Mouse (Mus musculus): ENCODE measurements around the gene Pdcd7. TPM values are rescaled to one million over a fixed set of nuclear protein-coding genes. Genes with fewer than 3 reads are reported as not detected.
"Not testable (repeated sequence)": the region's sequence is repeated elsewhere in the genome, so short reads cannot be mapped to it uniquely, and the experiment has no call there.

Gene Pdcd7
- 10 to 100 TPM; 23.2 to 25.4 TPM for total RNA-seq (2021)
- long read RNA-seq, transcript Pdcd7-201 (5 exons, 2,419 nt) = major isoform, 18 of 19 reads
- long read RNA-seq, partial matches to known transcripts = 0 of 19 reads
- long read RNA-seq, other reads (novel, unspliced or antisense) = 1 of 19 reads

DNA sequence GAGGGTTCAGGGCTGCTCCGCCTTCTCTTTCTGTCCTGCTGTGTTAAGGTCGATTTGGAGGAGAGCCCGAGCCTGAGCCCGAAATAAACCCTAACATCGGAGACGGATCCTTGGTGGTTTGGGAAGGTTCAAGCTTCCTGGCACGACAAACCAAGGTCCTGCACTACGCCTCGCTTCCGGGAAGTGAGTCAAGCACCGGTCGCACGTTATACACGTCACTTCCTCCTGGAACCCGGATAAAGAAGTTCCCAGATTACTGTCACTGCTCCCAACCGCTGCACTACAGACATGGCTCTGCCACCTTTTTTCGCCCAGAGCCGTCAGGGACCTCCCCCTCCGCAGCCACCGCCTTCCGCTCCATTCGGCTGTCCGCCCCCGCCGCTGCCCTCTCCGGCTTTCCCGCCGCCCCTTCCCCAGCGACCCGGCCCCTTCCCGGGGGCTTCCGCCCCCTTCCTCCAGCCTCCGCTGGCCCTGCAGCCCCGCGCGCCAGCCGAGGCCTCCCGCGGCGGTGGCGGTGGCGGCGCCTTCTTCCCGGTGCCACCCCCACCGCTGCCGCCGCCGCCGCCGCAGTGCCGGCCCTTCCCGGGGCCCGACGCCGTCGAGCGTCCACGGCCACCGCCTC, at the start of gene Pdcd7:
Pdcd7 (plus strand) TSS at position 251 of the 622 bp plus-strand sequence.
- DNase-seq (ENCODE audit: low spot score in 2 of 2) = peak; percentile 94 to 96

DNA sequence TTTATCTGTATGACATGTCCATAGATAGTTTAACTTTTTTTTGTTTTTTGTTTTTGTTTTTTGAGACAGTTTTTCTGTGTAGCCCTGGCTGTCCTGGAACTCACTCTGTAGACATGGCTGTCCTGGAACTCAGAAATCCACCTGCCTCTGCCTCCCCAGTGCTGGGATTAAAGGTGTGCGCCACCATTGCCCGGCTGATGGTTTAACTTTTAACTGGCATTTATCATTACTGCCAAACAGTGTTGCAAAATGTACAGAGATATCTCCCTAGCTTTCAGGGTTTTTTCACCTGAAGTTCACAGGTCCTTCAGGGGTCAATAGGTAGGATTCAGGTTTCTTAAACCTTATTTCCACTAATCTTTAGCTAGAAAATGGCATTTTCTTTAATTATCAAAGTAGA, 48.8 kb upstream of the Pdcd7 start:
- DNase-seq (ENCODE audit: low spot score in 2 of 2) = no peak

DNA sequence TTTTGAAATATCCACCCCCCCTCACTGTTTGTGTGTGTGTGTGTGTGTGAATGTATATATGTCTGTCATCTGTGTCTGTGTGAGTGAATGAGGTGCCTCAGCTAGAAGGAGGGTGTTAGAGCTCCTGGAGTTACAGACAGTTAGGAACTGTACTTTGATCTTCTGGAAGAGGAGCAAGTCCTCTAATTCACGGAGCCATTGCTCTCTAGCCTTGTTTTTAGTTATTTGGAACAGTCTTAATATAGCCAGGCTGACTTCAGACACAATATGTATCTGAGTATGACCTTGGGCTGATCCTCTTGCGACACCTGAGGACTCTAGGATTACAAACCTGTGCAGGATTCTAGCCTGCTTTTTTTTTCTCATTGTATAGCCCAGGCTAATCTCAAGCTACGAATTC, 47.1 kb upstream of the Pdcd7 start:
- DNase-seq (ENCODE audit: low spot score in 2 of 2) = no peak

DNA sequence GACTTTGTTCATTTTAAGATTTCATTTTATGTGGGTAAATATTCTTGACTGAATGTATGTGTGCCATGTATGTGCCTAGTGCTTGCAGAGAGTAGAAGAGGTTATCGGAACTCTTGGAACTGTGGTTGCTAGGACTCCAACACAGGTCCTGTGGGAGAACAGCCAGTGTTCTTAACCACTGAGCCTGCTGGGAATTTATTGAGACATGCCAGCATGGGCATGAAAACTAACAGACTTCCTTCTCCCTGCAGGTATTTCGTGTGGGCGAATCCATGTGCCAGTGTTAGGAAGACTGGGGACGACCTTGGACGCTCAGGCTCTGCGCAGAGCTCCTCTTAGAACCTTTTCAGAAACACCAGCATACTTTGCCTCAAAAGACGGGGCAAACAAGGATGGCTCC, 46.3 kb upstream of the Pdcd7 start:
- DNase-seq (ENCODE audit: low spot score in 2 of 2) = no peak

DNA sequence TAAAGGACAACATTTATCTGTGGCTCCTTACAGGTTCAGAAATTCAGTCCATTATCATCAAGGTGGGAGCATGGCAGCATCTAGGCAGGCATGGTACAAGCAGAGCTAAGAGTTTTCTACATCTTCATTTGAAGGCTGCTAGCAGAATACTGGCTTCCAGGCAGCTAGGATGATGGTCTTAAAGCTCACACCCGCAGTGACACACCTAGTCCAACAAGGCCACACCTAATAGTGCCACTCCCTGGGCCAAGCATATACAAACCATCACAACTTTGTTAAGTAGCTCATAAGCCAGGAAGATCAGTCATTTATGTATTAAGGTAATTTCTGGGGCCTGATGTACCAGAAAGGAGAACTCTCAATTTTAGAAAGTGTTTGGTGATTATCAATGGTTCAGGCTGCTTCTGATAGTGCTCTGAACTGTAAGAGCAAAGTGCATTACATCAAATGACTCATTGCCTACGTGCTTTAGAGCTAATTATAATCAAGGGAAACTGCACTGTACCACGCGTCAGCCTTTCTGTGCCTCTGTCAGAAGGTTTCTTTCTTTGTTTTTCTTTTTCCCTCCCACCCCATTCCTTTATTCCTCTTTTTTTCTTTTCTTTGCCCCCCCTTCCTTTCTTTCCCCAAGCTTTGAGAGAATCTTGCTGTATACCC, 43.4 kb upstream of the Pdcd7 start:
- no peak for DNase-seq (ENCODE audit: low spot score in 2 of 2)

DNA sequence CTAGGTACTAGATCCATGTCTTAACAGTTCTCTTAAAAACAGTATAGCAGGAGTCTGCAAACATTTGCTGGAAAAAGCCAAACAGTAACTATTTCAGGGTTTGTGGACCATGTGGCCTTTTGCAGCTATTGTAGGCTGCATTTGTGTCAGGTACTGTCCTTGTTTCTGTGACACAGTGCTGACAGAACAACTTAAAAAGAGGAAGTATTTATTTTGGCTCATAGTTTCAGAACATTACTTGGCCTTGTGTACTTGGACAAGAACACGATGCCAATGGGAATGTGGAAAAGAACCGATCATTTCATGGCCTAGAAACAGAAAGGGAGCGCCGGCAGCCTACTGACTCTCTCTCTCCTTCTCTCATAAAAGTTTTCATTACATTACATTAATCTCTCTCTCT, 42.3 kb upstream of the Pdcd7 start:
- no peak for DNase-seq (ENCODE audit: low spot score in 2 of 2)

DNA sequence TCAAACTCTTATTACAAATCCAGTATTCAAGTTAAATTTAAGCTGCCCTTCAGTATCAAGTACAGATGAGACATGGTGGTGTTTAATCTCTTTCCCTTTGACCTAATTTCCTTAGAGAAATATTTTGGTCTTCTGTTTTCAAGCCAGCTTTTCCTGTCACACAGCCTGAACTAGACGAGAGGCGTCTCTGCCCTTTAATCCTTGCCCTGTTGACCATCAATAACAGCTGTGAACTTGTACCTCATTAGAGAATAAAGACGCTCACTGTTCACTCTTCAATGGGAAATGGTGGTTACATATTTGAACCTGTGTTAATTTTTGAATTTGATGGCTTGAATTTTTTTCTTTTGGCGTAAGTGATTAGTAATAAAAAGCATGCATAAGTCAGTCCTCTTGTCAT, 41.6 kb upstream of the Pdcd7 start:
- DNase-seq (ENCODE audit: low spot score in 2 of 2) = no peak

DNA sequence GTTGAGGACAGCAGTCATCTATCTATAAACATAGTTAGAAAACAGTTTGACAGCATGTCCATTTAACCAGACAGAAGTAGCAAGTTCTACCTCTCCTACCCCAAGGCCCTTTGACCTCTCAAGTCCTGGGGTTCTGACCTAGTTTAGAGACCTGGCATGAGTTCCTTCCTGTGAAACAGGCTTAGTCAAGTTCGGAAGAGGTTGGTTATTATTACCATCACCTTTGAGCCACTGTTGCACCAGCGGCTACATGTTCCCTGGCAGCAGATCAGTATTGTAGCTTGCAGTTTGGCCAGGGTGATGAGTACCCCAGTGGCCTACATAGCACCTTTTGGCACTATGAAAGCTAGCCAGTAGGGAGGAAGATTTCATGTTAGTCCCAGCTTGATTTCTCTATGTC, 39.2 kb upstream of the Pdcd7 start:
- DNase-seq (ENCODE audit: low spot score in 2 of 2) = no peak

DNA sequence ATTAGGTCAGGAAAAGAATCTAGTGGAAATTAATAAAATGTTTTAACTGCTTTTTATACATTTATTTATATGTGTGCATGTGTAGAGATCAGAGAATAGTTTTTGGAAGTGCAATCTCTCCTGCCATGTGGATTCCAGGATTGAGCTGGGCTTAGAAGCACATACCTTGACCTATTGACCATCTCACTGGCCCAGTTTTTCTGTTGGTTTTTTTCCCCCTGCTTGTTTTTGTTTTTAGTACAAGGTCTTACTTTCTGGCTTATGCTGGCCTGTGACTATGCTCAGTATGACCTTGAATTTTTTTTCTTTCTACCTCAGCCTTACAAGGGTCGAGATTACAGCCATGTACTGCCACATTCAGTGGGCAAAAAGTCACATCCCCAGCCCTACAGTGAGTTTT, 37.9 kb upstream of the Pdcd7 start:
- no peak for DNase-seq (ENCODE audit: low spot score in 2 of 2)

DNA sequence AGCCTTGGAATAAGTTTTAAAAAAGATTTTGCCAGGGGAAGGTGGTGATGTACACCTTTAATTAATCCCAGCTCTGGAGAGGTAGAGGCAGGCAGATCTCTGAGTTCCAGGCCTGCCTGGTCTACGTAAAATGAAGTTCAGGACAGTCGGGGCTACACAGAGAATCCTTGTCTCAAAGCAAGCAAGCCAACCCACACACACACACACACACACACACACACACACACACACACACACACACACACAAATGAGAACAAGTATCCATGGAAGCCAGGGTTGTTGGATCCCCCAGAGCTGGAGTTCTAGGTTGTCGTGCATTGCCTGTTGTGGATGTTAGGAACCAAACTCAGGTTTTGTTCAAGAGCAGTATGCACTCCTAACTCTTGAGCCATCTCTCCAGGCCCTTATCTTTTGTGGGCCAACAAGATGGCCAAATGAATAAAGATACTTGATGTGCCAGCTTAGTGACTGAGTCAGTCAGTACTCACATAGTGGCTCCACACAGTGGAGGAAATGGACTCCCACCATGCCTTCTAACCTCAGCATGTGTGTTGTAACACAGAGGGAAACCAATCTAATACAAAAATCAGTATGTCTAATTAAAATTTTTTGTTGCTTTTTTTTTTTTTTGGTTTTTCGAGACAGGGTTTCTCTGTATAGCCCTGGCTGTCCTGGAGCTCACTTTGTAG, 33.1 kb upstream of the Pdcd7 start:
- DNase-seq (ENCODE audit: low spot score in 2 of 2) = no peak

DNA sequence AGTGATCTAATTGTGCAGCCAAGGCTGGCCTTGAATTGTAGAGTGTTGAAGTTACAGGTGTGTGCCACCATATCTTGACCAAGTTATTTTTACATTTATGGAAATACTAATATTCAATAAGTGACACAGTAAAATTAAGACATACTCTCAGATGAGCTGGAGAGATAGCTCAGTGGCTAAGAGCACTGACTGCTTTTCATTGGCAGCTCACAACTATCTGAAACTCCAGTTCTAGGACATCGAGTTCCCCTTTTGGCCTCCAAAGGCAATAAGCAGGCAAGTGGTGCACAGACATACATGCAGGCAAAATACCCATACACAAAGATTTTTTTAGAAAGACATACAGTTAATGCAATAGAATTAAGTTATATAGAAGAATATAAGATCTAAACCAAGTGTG, 32.1 kb upstream of the Pdcd7 start:
- no peak for DNase-seq (ENCODE audit: low spot score in 2 of 2)

DNA sequence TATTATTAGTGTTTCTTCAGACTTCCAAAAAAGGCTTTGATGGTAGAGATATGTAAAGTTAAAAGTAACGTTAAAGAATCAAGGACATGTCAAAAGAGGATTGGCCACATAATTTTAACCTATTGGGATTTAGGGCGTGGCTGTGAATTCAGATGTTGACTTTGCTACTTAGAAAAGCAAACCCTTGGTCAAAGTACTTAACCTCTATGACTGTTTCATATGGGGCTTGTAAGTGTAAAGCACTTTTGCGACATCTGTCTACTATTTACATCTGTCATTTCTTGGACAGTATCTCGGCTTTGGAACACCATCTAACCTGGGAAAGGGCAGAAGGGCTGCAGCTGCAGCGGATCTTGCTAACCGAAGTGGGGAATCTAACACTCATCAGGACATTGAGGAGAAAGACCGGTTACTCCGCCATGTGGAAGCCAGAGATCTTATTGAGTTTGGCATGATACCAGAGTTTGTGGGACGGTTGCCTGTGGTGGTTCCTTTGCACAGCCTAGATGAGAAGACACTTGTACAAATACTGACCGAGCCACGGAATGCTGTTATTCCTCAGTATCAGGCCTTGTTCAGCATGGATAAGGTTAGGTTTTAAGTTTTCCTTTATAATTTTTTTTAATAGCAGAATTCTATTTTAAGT, 23.5 kb upstream of the Pdcd7 start:
- DNase-seq (ENCODE audit: low spot score in 2 of 2) = no peak

DNA sequence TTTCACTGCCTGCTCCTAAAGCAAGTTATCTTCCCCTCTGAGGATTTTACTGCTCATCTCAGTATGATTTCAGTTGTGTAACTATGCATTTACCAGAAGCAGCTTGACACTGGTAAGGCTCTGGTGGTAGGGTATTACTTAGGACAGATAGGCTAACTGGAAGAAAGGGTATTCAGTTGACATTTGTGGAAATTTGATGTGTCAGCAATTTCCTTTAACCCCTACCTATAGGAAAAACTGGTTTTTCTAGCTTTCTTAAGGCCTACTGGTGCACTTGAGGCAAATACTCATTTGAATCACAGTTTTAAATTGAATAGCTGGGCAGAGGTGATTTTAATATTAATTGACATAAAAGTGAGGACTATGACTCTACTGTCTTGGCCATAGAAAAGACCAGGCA, 19.9 kb upstream of the Pdcd7 start:
- DNase-seq (ENCODE audit: low spot score in 2 of 2) = no peak

DNA sequence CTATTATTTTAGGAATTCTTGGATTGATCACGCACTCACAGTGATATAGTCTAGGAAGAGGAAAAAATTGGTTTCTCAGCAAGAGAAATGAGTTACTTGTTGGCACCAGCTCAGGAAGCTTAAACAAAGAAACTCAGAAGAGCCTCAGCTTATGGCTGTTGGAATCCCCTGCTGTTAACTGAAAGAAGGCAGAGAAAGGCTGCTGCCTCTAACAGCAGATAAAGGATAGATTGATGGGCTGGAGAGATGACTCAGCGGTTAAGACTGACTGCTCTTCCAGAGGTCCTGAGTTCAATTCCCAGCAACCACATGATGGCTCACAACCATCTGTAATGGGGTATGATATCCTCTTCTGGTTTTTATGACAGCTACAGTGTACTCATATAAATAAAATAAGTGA, 18.5 kb upstream of the Pdcd7 start:
- DNase-seq (ENCODE audit: low spot score in 2 of 2) = no peak

DNA sequence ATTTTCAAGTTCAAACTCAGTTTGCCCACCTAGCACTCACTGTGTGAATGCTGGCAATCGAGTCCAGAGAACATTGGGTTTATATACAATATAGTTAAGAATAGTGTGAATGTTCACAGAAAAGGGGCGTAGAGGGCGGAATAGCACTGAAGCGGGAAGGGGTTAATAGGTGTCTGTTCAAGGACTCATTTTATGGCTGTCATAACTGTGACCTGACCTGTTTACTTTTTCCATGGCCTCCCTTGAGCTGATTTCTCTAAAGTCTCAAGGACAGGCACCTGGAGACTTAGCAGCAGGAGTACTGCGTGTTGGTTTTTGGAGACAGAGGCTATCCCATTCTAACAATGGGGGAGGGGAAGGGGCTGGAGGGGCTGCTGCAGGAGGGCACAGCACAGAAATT, 11.9 kb upstream of the Pdcd7 start:
- no peak for DNase-seq (ENCODE audit: low spot score in 2 of 2)

DNA sequence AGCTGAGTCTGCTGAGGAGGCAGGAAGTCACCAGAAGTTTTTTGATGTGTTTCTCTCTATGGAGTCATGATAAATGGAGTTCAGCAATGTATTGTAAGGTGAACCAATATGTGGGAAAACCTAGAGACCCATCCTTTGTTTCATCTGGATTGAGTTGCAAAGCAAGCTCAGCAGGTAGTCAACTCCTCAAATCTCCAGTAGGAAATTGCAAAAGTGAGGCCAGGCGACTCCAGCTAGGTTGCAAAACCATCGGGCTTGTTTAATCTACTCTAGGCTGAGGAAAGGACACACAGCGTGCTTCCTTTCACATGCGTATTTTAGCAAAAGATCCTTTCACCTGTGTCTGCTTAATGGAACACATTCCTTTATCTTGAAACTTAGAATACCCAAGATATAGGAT, 6.8 kb upstream of the Pdcd7 start:
- no peak for DNase-seq (ENCODE audit: low spot score in 2 of 2)

DNA sequence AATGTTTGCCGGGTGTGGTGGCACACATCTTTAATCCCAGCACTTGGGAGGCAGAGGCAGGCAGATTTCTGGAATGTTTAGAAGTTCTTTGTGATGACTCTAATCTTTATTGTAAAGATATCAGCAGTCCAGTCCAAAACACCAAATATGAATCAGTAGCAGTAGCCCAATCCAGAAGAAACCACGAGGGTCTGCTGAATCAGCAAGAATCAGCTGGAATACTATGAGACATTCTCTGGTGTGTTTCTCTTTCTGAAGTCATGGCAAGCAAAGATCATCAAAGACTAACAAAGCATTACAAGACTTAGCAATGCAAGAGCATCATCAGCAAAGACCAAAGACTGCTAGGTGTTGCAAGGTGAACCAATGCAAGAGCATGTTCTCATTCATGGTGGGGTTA, 5.5 kb upstream of the Pdcd7 start:
- DNase-seq (ENCODE audit: low spot score in 2 of 2) = no peak

DNA sequence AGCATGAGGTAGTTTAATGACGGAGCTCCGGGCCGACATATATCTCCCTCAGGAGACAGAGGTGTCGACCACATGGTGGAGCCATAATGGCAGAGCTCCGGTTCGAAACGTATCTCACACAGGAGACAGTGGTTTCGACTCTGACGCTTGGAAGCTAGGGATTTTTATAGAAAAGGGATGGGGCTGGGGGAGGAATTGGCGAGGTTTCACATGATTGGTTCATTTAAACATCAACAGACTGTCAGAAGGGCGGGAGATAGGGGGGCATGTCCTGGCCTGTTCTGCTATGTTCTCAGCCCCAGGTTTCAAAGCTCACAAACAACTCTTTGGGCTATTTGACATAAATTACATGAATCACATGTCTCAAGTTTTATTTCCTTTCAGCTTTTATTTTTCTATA, 465 bp upstream of the Pdcd7 start:
- not testable (repeated sequence) for DNase-seq (ENCODE audit: low spot score in 2 of 2)

DNA sequence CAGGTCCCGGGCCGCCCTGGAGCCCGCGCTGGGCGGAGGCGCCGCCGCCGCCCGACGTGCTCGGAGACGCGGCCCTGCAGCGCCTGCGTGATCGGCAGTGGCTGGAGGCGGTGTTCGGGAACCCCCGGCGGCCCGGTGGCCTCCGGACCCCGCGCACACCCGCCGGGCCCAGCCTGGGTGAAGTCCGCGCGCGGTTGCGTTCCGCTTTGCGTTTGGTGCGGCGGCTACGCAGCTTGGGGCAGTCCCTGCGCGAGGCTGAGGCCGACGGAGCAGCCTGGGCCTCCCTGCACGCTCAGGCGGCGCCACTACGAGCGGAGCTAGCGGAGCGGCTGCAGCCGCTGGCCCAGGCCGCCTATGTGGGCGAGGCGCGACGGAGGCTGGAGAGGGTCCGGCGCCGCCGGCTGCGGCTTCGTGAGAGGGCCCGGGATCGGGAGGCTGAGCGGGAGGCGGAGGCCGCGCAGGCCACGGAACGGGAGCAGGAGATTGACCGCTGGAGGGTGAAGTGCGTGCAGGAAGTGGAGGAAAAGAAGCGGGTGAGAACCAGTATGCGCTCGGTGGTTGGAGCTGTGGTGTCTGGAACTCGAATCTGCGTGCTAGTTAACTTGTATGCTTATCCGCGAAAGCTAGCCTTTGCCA, 690 bp downstream of the Pdcd7 start:
- peak; percentile 53 to 64 for DNase-seq (ENCODE audit: low spot score in 2 of 2)

DNA sequence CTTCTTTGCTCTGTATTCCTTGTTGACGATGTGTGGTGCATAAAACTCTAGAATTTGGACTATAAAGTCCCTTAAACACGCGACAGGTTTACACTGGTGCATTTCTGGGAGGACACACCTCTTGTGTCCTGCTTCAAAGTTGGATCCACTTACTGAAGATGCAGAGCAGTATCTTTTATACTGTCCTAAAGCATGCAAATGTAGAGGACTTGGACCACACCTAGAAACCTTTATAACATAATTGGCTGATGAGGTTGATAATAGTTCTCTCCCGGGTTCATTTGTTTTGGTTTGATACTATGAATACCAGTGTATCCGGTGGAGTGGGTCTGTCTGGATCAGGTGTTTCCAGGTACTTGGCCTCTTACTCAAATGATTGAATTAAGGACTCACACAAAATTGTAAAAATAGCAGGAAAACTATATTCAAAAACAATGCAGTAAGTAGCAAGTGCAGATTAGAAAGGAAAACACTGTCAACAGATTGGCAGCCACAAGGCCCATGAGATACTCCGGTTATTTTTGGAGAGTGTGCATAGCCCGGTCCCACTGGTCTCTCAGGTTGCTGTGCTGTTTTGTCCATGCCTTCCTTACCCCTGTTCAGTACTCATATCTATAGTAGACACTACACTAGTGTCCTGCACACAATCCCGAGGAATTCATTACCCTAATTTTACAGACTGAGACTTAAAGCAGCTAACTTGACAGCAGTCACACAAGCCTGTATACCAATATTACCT, 1.4 kb downstream of the Pdcd7 start:
- no peak for DNase-seq (ENCODE audit: low spot score in 2 of 2)

DNA sequence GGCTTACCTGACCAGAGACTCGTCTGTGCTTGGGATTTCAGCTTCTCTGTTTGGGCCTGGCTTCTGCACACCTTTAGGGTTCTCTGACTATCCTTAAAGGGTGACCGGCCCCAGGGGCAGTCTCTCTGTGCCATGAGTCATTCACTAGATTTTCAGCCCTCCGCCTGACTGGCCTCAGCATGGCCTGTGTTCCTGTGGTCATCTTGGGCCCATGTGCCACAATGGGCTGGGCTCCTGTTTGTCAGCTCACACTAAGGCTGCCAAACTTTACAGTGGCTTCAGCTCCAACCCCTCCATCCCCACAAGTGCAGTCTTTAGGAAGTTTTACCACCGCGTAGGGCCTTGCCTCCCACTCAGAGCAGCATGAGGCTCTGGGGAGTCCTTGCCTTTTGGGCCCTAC, 7.3 kb downstream of the Pdcd7 start:
- DNase-seq (ENCODE audit: low spot score in 2 of 2) = no peak

All from layer of hippocampus, postnatal 10 days (tissue).